Mouse (Mus musculus) heart, adult 11 months (tissue): ENCODE results near the gene Irx2.

Experiments used
- DNase-seq: peaks from one replicate; pipeline ENCODE4 v3.0.0; 2022

Gene Irx2

GRCm38 (mm10) chr13:72628462-72628916, at the start of gene Irx2:
Irx2 (plus strand) TSS chr13:72628820.
- DNase-seq, result peak; percentile 99

DNA sequence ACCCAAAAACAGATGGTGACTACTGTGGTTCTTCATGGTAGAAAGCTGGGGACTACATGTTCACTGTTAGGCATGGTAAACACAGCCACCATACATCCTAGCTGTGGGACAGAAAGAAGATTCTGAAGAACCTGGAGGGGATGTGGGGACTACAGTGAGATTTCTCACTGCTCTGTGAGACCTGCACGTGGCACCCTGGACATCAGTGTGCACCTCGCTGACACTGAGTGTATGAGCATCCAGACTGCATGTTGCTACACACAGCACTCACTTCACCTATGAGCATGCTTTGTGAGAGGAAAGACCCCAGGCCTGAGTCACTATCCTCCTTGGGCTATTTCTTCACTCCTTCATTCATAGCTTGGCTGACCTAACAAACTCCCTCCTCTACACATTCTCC, 47.3 kb upstream of the Irx2 start:
- peak; percentile 57 for DNase-seq

DNA sequence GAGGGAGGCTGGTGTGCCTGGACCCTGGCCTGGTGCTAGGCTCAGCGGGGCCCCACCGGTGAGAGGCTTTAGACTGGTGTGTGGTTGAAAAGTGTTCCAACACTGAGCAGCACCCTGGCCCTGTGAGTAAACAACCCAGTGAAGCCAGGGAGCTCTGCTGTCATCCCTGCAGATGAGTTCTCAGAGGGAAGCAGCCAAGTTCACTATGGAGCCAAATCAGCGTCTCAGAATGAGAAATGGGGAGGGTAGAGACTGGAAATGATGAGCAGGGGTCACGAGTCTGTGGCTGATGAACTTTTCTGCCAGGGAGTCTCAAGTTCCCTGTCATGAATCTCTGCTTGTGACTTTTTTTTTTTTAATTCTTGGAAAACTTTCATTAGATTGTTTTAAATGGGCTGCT, 36.1 kb upstream of the Irx2 start:
- peak; percentile 54 for DNase-seq

GRCm38 (mm10) chr13:72593310-72593709, 35.3 kb upstream of the Irx2 start:
- peak; percentile 29 for DNase-seq

- DNase-seq, result peak; percentile 55
These were observed 34.9 kb upstream of the Irx2 start for GRCm38 (mm10) chr13:72593710-72594111.

DNA sequence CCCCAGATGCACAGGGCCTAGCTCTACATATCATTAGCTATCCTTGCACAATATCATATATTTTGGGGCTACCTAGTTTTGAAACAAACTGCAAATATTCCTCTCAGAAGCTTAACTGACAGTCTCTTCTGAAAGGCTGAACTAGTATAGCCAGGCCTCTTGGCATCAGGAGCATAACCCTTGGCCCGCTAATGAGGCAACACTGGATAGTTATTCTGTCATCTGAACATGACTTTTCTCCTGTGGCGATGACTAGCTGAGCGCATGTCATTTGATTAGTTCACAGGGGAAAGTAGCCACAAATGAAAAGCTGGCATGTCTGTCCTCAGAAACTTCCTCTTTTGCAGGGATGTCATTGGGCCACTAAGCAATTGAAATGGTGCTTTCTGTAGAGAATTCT, 29.4 kb upstream of the Irx2 start:
- peak; percentile 17 for DNase-seq

DNA sequence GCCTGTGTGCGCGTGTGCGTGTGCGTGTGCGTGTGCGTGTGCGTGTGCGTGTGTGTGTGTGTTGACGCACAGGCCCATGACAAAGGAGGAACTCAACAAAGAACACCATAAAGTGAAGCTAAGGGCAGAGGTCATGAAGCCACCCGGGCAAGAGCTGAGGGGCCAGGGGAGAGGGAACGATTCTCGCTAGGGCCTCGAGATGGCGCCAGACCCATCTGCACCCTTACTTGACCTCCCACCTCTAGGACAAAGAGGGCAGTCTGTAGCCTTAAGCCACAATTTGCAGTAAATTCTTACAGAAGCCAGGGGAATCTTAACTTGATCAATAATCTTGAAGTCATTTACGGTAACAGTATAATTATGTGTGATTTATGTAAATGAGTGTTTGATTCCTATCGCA, 19.9 kb upstream of the Irx2 start:
- peak; percentile 29 for DNase-seq

DNA sequence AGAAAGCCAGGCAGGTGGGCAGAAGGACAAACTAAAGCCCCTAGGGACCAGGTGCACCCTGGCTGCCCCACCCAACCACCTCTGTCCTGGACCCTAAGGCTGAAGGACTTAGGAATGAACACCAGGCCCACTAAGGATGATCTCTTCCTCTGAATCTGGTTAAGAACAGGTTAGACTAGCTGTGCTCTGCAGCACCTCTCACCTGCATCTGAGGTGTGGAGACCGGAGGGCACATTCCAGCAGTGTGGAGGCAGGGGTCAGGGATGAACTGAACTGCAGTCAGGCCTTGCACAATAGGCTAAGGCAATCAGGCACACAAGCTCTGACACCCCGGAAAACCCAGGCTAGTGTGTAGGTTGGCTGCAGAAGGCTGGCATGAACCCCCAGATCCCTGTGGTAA, 18.3 kb upstream of the Irx2 start:
- DNase-seq, result peak; percentile 80

- DNase-seq, result peak; percentile 94
These were observed 4.4 kb upstream of the Irx2 start for GRCm38 (mm10) chr13:72623926-72624846.

- no peak for DNase-seq
These were observed 3.8 kb upstream of the Irx2 start for GRCm38 (mm10) chr13:72624847-72625170.

GRCm38 (mm10) chr13:72625236-72625950, 3.2 kb upstream of the Irx2 start:
- DNase-seq, result peak; percentile 76

DNA sequence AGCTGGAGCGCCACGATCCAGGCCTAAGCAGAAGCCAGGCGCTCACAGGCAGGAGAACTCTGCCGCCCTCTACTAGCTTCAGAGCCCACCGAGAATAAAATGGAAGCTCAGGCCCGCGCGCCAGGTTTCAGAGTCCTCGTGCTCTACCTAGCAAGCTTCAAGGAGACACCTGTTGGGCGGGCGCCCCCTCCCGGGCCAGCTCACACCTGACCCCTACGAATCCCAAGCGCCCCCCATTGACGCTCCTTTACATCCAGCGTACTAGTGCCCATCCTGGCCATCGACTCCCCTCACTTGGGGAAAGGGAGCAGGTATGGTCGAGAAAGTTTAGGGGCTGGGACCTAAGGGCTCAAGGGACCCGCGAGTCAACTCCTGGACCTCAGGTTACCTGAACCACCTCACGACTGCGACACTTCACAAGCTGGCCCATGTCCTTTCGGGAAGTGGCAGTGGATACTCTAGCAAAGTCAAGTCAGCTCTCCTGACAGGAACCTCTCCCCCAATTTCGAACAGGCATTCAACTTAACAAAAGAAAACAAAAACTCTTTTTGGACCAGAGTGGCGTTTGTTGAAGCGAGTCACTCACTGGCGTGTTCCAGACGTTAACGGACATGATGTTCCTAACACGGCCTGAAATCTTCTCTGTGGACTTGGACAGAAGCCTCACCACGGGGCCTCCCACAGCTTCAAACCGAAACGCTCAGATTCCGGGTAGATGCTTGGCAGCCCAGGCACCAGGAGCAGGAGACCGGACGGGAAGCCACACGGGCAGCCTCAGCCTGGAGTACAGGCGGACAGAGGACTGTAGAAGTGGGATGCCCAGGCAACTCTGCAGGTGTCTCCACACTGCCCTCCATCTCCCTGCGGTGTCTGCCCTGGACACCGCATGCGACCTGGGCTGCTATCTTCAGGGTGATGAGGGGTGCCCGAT, 964 bp upstream of the Irx2 start:
- peak; percentile 90 for DNase-seq

DNA sequence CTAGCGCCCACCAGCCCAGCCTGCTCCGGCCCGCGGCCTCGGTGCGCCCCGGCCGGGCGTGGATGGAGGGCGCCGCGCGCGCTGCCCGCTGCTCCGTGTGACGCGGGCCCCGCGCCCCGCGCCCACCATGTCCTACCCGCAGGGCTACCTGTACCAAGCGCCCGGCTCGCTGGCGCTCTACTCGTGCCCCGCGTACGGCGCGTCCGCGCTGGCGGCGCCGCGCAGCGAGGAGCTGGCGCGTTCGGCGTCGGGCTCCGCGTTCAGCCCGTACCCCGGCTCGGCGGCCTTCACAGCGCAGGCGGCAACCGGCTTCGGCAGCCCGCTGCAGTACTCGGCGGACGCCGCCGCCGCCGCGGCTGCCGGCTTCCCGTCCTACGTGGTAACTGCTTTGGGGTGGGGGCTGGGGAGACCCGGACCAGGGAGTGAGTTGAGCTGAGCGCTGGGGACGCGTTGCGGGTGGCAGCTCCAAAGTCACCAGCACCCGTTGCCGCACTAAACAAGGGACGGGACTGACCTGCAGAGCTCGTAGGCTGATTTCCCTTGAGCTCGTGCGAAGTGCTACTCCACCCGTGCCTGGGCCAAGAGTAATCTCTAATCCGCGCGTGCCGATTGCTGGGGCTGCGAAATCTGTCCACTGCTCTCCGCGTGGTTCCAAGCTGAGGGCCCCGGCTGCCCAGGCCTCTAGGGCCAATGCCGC, 463 bp downstream of the Irx2 start:
- peak; percentile 87 for DNase-seq

- no peak for DNase-seq
These were observed 1.2 kb downstream of the Irx2 start for GRCm38 (mm10) chr13:72629806-72630205.

- no peak for DNase-seq
These were observed 2.1 kb downstream of the Irx2 start for GRCm38 (mm10) chr13:72630501-72631372.

DNA sequence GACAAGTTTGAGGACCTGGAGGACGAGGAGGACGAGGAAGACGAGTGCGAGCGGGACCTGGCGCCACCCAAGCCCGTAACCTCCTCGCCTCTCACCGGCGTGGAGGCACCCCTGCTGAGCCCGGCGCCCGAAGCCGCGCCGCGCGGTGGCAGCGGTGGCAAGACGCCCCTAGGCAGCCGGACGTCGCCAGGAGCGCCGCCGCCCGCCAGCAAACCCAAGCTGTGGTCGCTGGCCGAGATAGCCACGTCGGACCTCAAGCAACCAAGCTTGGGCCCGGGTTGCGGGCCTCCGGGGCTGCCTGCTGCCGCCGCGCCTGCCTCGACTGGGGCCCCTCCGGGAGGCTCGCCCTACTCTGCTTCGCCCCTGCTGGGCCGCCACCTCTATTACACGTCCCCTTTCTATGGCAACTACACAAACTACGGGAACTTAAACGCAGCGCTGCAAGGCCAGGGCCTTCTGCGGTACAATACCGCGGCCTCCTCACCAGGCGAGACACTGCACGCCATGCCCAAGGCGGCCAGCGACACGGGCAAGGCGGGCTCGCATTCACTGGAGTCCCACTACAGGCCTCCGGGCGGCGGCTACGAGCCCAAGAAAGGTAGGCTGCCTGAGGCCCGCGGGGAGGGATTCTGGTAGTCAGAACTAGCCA, 2.9 kb downstream of the Irx2 start:
- peak; percentile 79 for DNase-seq

DNA sequence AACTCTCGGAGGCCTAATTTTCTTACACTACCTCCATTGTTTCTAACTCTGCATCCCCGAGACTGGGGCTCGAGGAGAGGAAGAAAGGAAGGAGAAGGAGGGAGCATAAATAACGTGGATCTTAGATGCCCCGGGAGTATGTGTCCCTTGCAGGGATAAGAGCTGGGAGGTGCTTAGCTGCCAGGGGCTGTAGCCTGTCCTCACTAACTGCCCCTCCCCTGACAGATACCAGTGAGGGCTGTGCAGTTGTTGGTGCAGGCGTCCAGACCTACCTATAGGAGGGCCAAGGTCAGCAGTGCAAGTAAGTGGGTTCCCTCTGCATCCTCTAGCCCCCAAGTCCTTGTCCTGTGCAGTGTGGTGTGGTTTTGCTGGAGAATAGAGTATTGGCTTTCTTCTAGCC, 3.7 kb downstream of the Irx2 start:
- peak; percentile 56 for DNase-seq

GRCm38 (mm10) chr13:72633097-72633496, 4.5 kb downstream of the Irx2 start:
- DNase-seq, result peak; percentile 23

GRCm38 (mm10) chr13:72634752-72635315, 6.2 kb downstream of the Irx2 start:
- peak; percentile 71 for DNase-seq

DNA sequence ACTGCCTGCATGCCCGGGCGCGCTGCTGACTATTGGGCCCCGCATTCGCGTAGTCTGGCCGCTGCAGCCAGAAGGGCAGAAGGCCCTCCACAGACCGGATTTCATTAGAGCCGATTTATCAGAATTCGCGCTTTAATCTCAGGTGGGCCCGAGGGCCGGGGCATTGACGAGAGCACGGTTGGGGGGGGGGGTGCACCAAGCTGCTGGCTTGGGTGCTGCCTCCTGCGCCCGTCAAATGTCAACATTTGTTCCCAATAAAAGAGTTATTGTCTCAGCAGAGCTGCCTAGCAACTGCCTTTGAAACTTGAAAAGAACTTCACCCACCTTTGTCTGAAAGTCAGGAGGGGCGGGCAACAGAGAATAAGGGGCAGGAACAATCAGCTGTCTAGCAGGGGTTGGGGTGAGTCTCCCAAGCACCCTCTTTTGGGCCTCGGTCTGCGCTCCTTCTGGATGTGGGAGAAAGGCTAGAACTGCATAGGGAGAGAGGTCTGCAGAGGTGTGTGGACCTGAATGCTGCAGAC, 7.8 kb downstream of the Irx2 start:
- peak; percentile 54 for DNase-seq
